14 mouse cellular contexts compared by ENCODE assay signal in the genomic region with DNA sequence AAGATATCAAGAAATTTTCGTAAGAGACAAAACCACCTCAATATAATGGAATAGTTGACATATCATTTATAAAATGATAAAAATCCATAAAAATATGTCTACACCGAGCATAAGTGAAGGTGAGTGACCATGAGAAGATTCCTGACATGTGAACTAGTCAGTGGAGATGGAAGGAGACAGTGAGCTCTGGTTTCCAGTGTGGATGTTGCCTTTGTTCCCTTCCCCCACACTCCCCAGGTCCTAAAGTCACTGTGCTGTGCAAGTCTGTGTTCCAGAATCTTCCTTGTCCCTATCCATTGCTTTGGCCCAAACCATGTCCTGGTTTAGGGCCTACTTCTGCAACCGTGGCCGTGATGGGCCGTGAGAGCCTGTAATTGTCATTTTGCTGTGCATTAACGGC. TPM values are rescaled to one million over a fixed set of nuclear protein-coding genes. Genes with fewer than 3 reads are reported as not detected.
DNase-seq lines count a peak whose midpoint lies in the region; ATAC-seq and TF ChIP-seq lines count a peak whose summit lies in the region.
"Had no signal": no experiment of that assay in that cellular context is flagged by ENCODE, and none has a peak within 500 bp of the region (broad histone marks: within the 10 kb centered on the region; RNA-seq: fewer than 3 reads in every experiment).

No protein-coding gene starts in this region.

- 75% methylated on average over 6 of the region's 6 CpGs for WGBS in cerebellum, adult 2 months
- WGBS in intestine, embryonic 14.5 days, result 80% methylated on average over 6 of the region's 6 CpGs
- 77% methylated on average over 6 of the region's 6 CpGs for WGBS in intestine, embryonic 15.5 days
- WGBS in midbrain, embryonic 11.5 days, result 82% methylated on average over 6 of the region's 6 CpGs
- 80% methylated on average over 6 of the region's 6 CpGs for whole genome bisulfite sequencing in midbrain, embryonic 10.5 days
- 73% methylated on average over 6 of the region's 6 CpGs for WGBS in midbrain, embryonic 15.5 days

- ATAC-seq in intestine, embryonic 14.5 days (replicated peaks; ENCODE audit: low FRiP score, low TSS enrichment, low read depth), result 0 out of 2 replicates have a peak, but pooled peaks have one; percentile 27
- no peak for ATAC-seq in intestine, embryonic 15.5 days
- ATAC-seq in midbrain, embryonic 11.5 days (ENCODE audit: low FRiP score), result peak; percentile 56
- 0 out of 2 replicates have a peak, but pooled peaks have one; percentile 16 for ATAC-seq in midbrain, embryonic 15.5 days (replicated peaks)

- no peak overlapping the region for H3K4me2 ChIP-seq in intestine, embryonic 14.5 days (ENCODE audit: low read length)
- no peak overlapping the region for H3K4me2 ChIP-seq in intestine, embryonic 15.5 days (replicated peaks)
- H3K4me2 ChIP-seq in midbrain, embryonic 11.5 days, result no peak overlapping the region
- no peak overlapping the region for H3K4me2 ChIP-seq in midbrain, embryonic 15.5 days
- H3K4me2 ChIP-seq: limb, embryonic 13.5 days; liver, embryonic 15.5 days had no signal

- no peaks in the 10 kb centered on the region for H3K4me1 ChIP-seq in cerebellum, adult 2 months (ENCODE audit: control insufficient read depth, insufficient read depth, low read length)
- H3K4me1 ChIP-seq in intestine, embryonic 14.5 days (replicated peaks; ENCODE audit: control insufficient read depth, insufficient read depth, low read length), result no peaks in the 10 kb centered on the region
- no peaks in the 10 kb centered on the region for H3K4me1 ChIP-seq in intestine, embryonic 15.5 days (replicated peaks)
- H3K4me1 ChIP-seq in midbrain, embryonic 11.5 days (ENCODE audit: control insufficient read depth, insufficient read depth, low read length), result no peaks in the 10 kb centered on the region
- H3K4me1 ChIP-seq in midbrain, embryonic 10.5 days, result no peaks in the 10 kb centered on the region
- no peaks in the 10 kb centered on the region for H3K4me1 ChIP-seq in midbrain, embryonic 15.5 days
- H3K4me1 ChIP-seq: limb, embryonic 13.5 days; liver, embryonic 15.5 days had no signal

- DNase-seq in cerebellum, adult 2 months, result no peak
- DNase-seq in cerebellum, adult 11 months, result no peak
- no peak for DNase-seq in intestine, embryonic 14.5 days (ENCODE audit: low spot score)
- peak; percentile 84 for DNase-seq in midbrain, embryonic 11.5 days (ENCODE audit: low spot score, missing footprints)
- no peak for DNase-seq in midbrain, embryonic 10.5 days (ENCODE audit: low spot score)
- DNase-seq in thymus, postnatal 14 days, result no peak
- DNase-seq: gastrocnemius, postnatal 25 days had no signal

- no peak overlapping the region for H3K4me3 ChIP-seq in cerebellum, adult 2 months (replicated peaks; ENCODE audit: insufficient read depth, low read depth, low read length)
- H3K4me3 ChIP-seq in intestine, embryonic 14.5 days (ENCODE audit: low read depth, low read length), result no peak overlapping the region
- no peak overlapping the region for H3K4me3 ChIP-seq in intestine, embryonic 15.5 days (replicated peaks)
- H3K4me3 ChIP-seq in midbrain, embryonic 11.5 days (ENCODE audit: low read depth, low read length), result no peak overlapping the region
- H3K4me3 ChIP-seq in midbrain, embryonic 10.5 days, result no peak overlapping the region
- no peak overlapping the region for H3K4me3 ChIP-seq in midbrain, embryonic 15.5 days
- H3K4me3 ChIP-seq: left cerebral cortex, adult 2 months; limb, embryonic 13.5 days; liver, embryonic 15.5 days had no signal

- no peaks in the 10 kb centered on the region for H3K9me3 ChIP-seq in intestine, embryonic 14.5 days (ENCODE audit: control insufficient read depth, low read length)
- H3K9me3 ChIP-seq in intestine, embryonic 15.5 days, result no peaks in the 10 kb centered on the region
- no peaks in the 10 kb centered on the region for H3K9me3 ChIP-seq in midbrain, embryonic 11.5 days (ENCODE audit: control insufficient read depth, low read length)
- H3K9me3 ChIP-seq in midbrain, embryonic 10.5 days (replicated peaks), result no peaks in the 10 kb centered on the region
- H3K9me3 ChIP-seq in midbrain, embryonic 15.5 days, result no peaks in the 10 kb centered on the region
- H3K9me3 ChIP-seq: limb, embryonic 13.5 days; liver, embryonic 15.5 days had no signal

- H3K9ac ChIP-seq in intestine, embryonic 14.5 days (ENCODE audit: low read length), result no peak overlapping the region
- no peak overlapping the region for H3K9ac ChIP-seq in intestine, embryonic 15.5 days
- no peak overlapping the region for H3K9ac ChIP-seq in midbrain, embryonic 11.5 days (ENCODE audit: low read length)
- no peak overlapping the region for H3K9ac ChIP-seq in midbrain, embryonic 15.5 days
- H3K9ac ChIP-seq: limb, embryonic 13.5 days; liver, embryonic 15.5 days had no signal

- no peak overlapping the region for H3K27ac ChIP-seq in cerebellum, adult 2 months (ENCODE audit: insufficient read depth, low read length)
- no peak overlapping the region for H3K27ac ChIP-seq in intestine, embryonic 14.5 days (ENCODE audit: low read depth)
- H3K27ac ChIP-seq in intestine, embryonic 15.5 days, result no peak overlapping the region
- no peak overlapping the region for H3K27ac ChIP-seq in midbrain, embryonic 11.5 days (ENCODE audit: low read depth, low read length)
- H3K27ac ChIP-seq in midbrain, embryonic 10.5 days (replicated peaks), result no peak overlapping the region
- H3K27ac ChIP-seq in midbrain, embryonic 15.5 days, result no peak overlapping the region
- H3K27ac ChIP-seq: kidney, postnatal 0 days; left cerebral cortex, adult 2 months; limb, embryonic 13.5 days; liver, embryonic 15.5 days; macrophage had no signal

- no peaks in the 10 kb centered on the region for H3K36me3 ChIP-seq in intestine, embryonic 14.5 days (ENCODE audit: control insufficient read depth, insufficient read depth, low read length)
- H3K36me3 ChIP-seq in intestine, embryonic 15.5 days, result no peaks in the 10 kb centered on the region
- H3K36me3 ChIP-seq in midbrain, embryonic 11.5 days (ENCODE audit: control insufficient read depth, insufficient read depth, low read length), result no peaks in the 10 kb centered on the region
- no peaks in the 10 kb centered on the region for H3K36me3 ChIP-seq in midbrain, embryonic 10.5 days
- no peaks in the 10 kb centered on the region for H3K36me3 ChIP-seq in midbrain, embryonic 15.5 days (replicated peaks)
- H3K36me3 ChIP-seq: limb, embryonic 13.5 days; liver, embryonic 15.5 days had no signal

- 0 out of 2 replicates have a peak, but pooled peaks have one; percentile 2 for TF ChIP-seq CTCF in cerebellum, adult 2 months (IDR thresholded peaks at IDR 0.05; ENCODE audit: borderline replicate concordance, insufficient read depth, low read depth, low read length)

- H3K27me3 ChIP-seq in cerebellum, adult 2 months (ENCODE audit: control insufficient read depth, insufficient read depth, low read length), result no peaks in the 10 kb centered on the region
- no peaks in the 10 kb centered on the region for H3K27me3 ChIP-seq in intestine, embryonic 14.5 days (replicated peaks; ENCODE audit: control insufficient read depth, insufficient read depth, low read length)
- no peaks in the 10 kb centered on the region for H3K27me3 ChIP-seq in intestine, embryonic 15.5 days (replicated peaks)
- no peaks in the 10 kb centered on the region for H3K27me3 ChIP-seq in midbrain, embryonic 11.5 days (ENCODE audit: control insufficient read depth, insufficient read depth, low read length)
- no peaks in the 10 kb centered on the region for H3K27me3 ChIP-seq in midbrain, embryonic 10.5 days (ENCODE audit: low read depth, poor library complexity, severe bottlenecking)
- no peaks in the 10 kb centered on the region for H3K27me3 ChIP-seq in midbrain, embryonic 15.5 days (replicated peaks)
- H3K27me3 ChIP-seq: limb, embryonic 13.5 days; liver, embryonic 15.5 days had no signal

- TF ChIP-seq POLR2A in cerebellum, adult 2 months (IDR thresholded peaks at IDR 0.05; ENCODE audit: borderline replicate concordance, insufficient read depth, low read length), result no peak

RNA-seq across cellular contexts. Expression of a gene that starts 8.5 kb away (rescaled TPM):
- not detected in 2 replicates for polyA plus RNA-seq in cerebellum, adult 2 months (2012; rRNA removed)
- polyA plus RNA-seq in intestine, embryonic 14.5 days (2014; fragmentation: Nextera tagmentation; extraction: Ambion mirVana), result not detected in 2 replicates
- not detected in 2 replicates for polyA plus RNA-seq in intestine, embryonic 15.5 days (2015; fragmentation: Nextera tagmentation; extraction: Ambion mirVana)
- not detected in 2 replicates for polyA plus RNA-seq in midbrain, embryonic 11.5 days (2014; fragmentation: Nextera tagmentation; extraction: Ambion mirVana)
- polyA plus RNA-seq in midbrain, embryonic 10.5 days (2016; fragmentation: Nextera tagmentation; extraction: Ambion mirVana), result not detected in 2 replicates
- not detected in 2 replicates for polyA plus RNA-seq in midbrain, embryonic 15.5 days (2015; fragmentation: Nextera tagmentation; extraction: Ambion mirVana)
- polyA plus RNA-seq: kidney, postnatal 0 days; limb, embryonic 13.5 days; liver, embryonic 15.5 days; macrophage had no signal

RNA-seq across cellular contexts. Expression of a gene that starts 34.7 kb away (rescaled TPM):
- polyA plus RNA-seq in cerebellum, adult 2 months (2012; rRNA removed), result 0.05 and 0.20 TPM in 2 replicates
- polyA plus RNA-seq in intestine, embryonic 14.5 days (2014; fragmentation: Nextera tagmentation; extraction: Ambion mirVana), result 0.08 and 0.16 TPM in 2 replicates
- polyA plus RNA-seq in intestine, embryonic 15.5 days (2015; fragmentation: Nextera tagmentation; extraction: Ambion mirVana), result 0.13 TPM in 1 of 2 replicates, not detected in the other
- not detected in 2 replicates for polyA plus RNA-seq in midbrain, embryonic 11.5 days (2014; fragmentation: Nextera tagmentation; extraction: Ambion mirVana)
- 0.05 and 0.12 TPM in 2 replicates for polyA plus RNA-seq in midbrain, embryonic 10.5 days (2016; fragmentation: Nextera tagmentation; extraction: Ambion mirVana)
- polyA plus RNA-seq in midbrain, embryonic 15.5 days (2015; fragmentation: Nextera tagmentation; extraction: Ambion mirVana), result 0.23 and 0.24 TPM in 2 replicates
- polyA plus RNA-seq: kidney, postnatal 0 days; liver, embryonic 15.5 days; macrophage had no signal
